Mouse (Mus musculus) hindbrain, embryonic 14.5 days (tissue): ENCODE results near the gene Dpy19l1. TPM values are rescaled to one million over a fixed set of nuclear protein-coding genes. Genes with fewer than 3 reads are reported as not detected.
A peak's percentile ranks its signal among the peaks of the same experiment; 100 is the strongest.

ENCODE experiments used
- ATAC-seq: fragments of 200-750 bp; cut with Nextera tagmentation; 2 replicates; pipeline ENCODE4 v1.8.0; 2017; ENCODE audit warnings: moderate number of reproducible peaks, mild to moderate bottlenecking, moderate TSS enrichment, moderate library complexity; ENCODE audit not compliant: low FRiP score
- DNase-seq: peaks from one replicate; pipeline ENCODE4 v3.0.0-alpha.2; 2015; ENCODE audit warnings: low spot score
- H3K27ac ChIP-seq: fragments of 300-500 bp; sonication (generic); 2 replicates; pipeline ENCODE4 v1.5.1; 2014; ENCODE audit warnings: mild to moderate bottlenecking, moderate library complexity
- H3K27me3 ChIP-seq: fragments of 300-500 bp; sonication (generic); 2 replicates; pipeline ENCODE4 v1.6.1; 2014; ENCODE audit warnings: mild to moderate bottlenecking, low read length, mixed read lengths; ENCODE audit not compliant: control insufficient read depth, insufficient read depth
- H3K36me3 ChIP-seq: fragments of 300-500 bp; sonication (generic); replicated peaks from 2 replicates; pipeline ENCODE4 v1.6.1; 2014; ENCODE audit not compliant: control insufficient read depth, insufficient read depth
- H3K4me1 ChIP-seq: fragments of 300-500 bp; sonication (generic); replicated peaks from 2 replicates; pipeline ENCODE4 v1.6.1; 2014; ENCODE audit warnings: antibody characterized with exemption, low read length, mixed read lengths; ENCODE audit not compliant: control insufficient read depth, insufficient read depth
- H3K4me2 ChIP-seq: fragments of 300-500 bp; sonication (generic); replicated peaks from 2 replicates; pipeline ENCODE4 v1.6.1; 2014; ENCODE audit warnings: mild to moderate bottlenecking, moderate library complexity
- H3K4me3 ChIP-seq: fragments of 300-500 bp; sonication (generic); replicated peaks from 2 replicates; pipeline ENCODE4 v1.5.1; 2014; ENCODE audit warnings: mild to moderate bottlenecking, low read length
- H3K9ac ChIP-seq: fragments of 300-500 bp; sonication (generic); 2 replicates; pipeline ENCODE4 v1.6.1; 2014
- H3K9me3 ChIP-seq: fragments of 300-500 bp; sonication (generic); 2 replicates; pipeline ENCODE4 v1.6.1; 2016; ENCODE audit warnings: low read length; ENCODE audit not compliant: control insufficient read depth
- WGBS: fragments of 180-500 bp; shearing (Covaris S2); extraction: QIAGEN DNeasy Blood & Tissue Kit; methylation state at CpG from one replicate; pipeline ENCODE4 v1.1.7; 2014; 5-methylcytosine and 5-hydroxymethylcytosine counted together
- polyA plus RNA-seq: library from polyadenylated mRNA; unstranded; fragments of >200 nt; fragmentation: Nextera tagmentation; extraction: Ambion mirVana; gene quantifications from 2 replicates; pipeline ENCODE4 v1.2.1, GENCODE M21; 2014

Dpy19l1 gene
- polyA plus RNA-seq, 1 experiment from 2014 or later, result 10.8 TPM

DNA sequence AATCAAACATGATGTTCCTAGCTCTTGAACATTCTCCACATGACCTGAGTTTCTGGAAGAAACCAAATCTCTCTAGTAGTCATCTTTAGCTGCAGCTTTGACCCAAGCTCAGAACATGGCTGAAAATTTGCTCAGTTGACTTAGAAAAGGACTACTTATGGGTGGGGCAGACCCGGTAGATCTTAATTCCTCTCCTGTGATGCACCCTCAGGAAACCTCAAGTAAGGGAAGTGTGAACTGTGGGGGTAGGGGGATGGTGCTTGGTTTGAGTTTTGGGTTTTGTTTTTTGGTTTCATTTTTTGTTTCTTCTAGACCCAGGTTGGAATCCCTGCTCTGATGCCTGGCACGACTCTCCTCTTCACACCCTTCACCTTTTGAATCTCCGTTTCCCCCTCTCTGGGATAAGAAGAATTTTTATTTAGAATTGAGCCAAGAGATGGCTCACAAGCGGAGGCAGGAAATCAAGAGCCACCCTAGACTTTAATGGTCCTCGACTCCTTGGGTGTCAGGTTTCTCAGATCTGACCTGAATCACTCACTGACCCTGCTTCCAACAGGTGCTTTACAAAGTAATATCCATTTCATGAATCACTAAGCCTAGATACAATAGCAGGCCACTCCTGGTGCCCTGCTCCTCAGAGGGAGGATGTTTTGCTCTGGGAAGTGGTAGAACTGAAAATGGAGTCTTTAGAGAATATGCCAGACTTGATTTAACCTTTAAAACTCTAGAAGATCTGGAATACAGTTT lies 2.2 kb upstream of the Dpy19l1 start:
- ATAC-seq, result no peak
- no peak overlapping the region for H3K9ac ChIP-seq
- no peaks in the 10 kb centered on the region for H3K27me3 ChIP-seq
- peaks cover 7% of the 10 kb centered on the region; the same call in 1 of the 2 replicates for H3K4me1 ChIP-seq
- H3K4me2 ChIP-seq, result no peak overlapping the region
- no peak overlapping the region for H3K27ac ChIP-seq
- H3K36me3 ChIP-seq, result no peaks in the 10 kb centered on the region
- no peak for DNase-seq
- H3K9me3 ChIP-seq, result no peaks in the 10 kb centered on the region
- no peak overlapping the region for H3K4me3 ChIP-seq
- 79% methylated on average over 5 of the region's 5 CpGs for WGBS

DNA sequence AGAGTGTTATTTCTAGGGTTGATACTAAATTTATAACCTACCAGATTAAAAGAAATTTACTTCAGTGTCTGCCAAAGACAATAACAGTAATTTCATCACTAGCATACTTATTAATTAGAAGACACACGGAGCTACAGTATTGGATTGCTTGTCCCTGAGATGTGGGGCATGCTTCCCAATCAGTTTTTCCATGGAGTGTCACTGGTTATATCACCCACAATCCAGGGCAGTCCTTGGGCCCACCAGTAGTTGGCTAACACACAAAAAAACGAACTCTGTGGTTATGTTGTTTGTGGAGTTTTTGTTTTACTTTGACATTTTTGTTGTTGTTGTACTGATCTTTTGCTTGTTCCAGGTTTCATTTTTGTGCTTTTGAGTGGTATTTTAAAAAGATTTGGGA lies 1.4 kb upstream of the Dpy19l1 start:
- DNase-seq, result no peak
- Histone ChIP-seq H3K27me3 (no peaks in the 10 kb centered on the region), H3K9me3 (no peaks in the 10 kb centered on the region), H3K36me3 (no peaks in the 10 kb centered on the region), H3K4me2 (no peak overlapping the region), H3K4me1 (peaks cover 7% of the 10 kb centered on the region; the same call in 1 of the 2 replicates), H3K27ac (no peak overlapping the region), H3K4me3 (no peak overlapping the region), H3K9ac (no peak overlapping the region)
- 84% methylated on average over 2 of the region's 2 CpGs for WGBS
- no peak for ATAC-seq

DNA sequence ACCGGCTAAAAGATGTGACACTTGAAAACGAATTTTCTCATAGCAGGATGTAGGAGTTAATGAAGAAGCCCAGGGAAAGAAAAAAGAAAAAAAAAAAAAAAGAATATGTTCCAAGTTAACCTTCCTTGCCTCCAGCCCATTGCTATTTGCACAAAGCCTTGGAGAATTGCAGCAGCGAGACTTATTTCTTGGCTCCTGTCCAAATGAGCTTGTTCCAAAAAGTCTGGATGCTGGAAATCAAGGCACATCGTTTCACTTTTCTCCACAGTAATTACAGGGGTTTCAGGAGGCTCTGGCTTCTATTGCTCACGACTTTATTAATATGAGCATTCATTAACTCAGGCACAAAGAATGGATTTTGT lies 899 bp upstream of the Dpy19l1 start:
- Histone ChIP-seq H3K4me2 (peak overlapping the region; percentile 49), H3K36me3 (no peaks in the 10 kb centered on the region), H3K9me3 (no peaks in the 10 kb centered on the region), H3K4me1 (peaks cover 7% of the 10 kb centered on the region; the same call in 1 of the 2 replicates), H3K4me3 (peak overlapping the region; percentile 76), H3K27me3 (no peaks in the 10 kb centered on the region), H3K9ac (peak overlapping the region; percentile 81; the same call in 1 of the 2 replicates), H3K27ac (peak overlapping the region; percentile 86; the same call in 1 of the 2 replicates)
- ATAC-seq (no peak), DNase-seq (peak; percentile 63)
- WGBS, result 4% methylated on average over 5 of the region's 5 CpGs

DNA sequence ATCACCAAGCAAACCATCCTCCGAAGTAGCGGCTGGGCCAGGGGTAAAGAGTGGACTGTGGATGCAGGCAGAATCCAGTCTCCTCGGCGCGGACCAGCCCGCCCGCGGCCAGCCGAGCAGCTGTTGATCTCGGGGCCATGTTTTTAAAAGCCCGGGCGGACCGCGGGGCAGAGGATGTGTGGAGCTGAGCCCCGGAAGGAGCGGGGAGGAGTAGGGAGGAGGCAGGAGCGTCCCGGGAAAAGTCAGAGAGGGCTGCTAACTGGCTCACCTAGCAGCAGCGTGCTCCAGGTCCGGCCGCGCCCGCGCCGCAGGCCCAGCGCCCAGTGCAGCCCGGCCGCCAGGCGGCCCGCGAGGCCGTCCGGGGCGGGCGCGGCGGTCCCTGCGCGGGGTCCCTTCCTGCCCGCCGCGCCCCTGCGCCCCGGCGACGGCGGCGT lies 352 bp downstream of the Dpy19l1 start:
- Histone ChIP-seq H3K4me2 (peak overlapping the region; percentile 49), H3K9me3 (no peaks in the 10 kb centered on the region), H3K9ac (peak overlapping the region; percentile 81), H3K27ac (peak overlapping the region; percentile 86), H3K27me3 (no peaks in the 10 kb centered on the region), H3K4me3 (peak overlapping the region; percentile 76), H3K4me1 (peaks cover 7% of the 10 kb centered on the region; the same call in 1 of the 2 replicates), H3K36me3 (no peaks in the 10 kb centered on the region)
- peak; percentile 55 for DNase-seq
- WGBS, result under 1% methylated on average over 36 of the region's 48 CpGs
- peak; percentile 87 for ATAC-seq

DNA sequence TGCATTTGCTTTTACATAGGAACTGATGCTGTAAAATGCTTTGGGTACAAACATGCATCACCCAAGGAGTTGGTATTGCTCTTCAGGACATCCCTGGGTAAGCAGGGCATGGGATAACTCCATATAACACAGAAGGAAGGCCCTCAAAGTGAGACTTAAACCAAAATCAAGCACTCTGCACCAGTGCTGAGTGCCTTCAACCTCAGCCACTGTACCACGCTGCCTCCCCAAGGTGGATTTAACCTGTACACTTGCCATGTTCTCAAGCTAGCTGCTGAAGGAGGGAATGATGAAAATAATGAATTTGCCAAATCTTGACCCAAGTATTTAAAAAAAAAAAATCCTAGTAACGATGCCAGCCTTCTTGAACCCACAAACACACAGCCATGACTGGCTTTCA lies 1.3 kb downstream of the Dpy19l1 start:
- Histone ChIP-seq H3K36me3 (no peaks in the 10 kb centered on the region), H3K27ac (no peak overlapping the region), H3K27me3 (no peaks in the 10 kb centered on the region), H3K9me3 (no peaks in the 10 kb centered on the region), H3K4me1 (peaks cover 7% of the 10 kb centered on the region; the same call in 1 of the 2 replicates), H3K4me2 (peak overlapping the region; percentile 49), H3K4me3 (peak overlapping the region; percentile 76), H3K9ac (peak overlapping the region; percentile 81; the same call in 1 of the 2 replicates)
- no peak for DNase-seq
- ATAC-seq, result no peak
- WGBS, result 51% methylated on average over 2 of the region's 2 CpGs

DNA sequence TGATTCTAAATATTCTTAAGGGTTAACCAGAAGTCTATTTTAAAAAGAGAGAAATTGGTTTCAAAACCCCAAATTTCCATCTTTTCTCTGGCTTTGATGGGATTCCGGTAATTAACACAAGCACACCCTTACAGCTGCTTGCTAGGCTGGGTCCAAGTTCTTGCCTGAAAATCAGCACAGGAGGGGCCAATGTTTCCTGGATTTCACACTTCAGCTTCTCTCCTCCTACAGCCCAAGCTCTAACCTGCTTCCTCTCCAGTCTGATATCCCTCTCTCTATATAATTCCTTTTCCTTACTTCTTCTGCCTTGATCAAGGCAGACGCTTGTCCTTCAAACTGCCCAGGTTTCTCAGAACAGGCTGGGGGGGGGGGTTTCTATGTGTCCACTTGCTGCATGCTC lies 6.7 kb downstream of the Dpy19l1 start:
- Histone ChIP-seq H3K4me2 (no peak overlapping the region), H3K4me3 (no peak overlapping the region), H3K27ac (no peak overlapping the region), H3K9me3 (no peaks in the 10 kb centered on the region), H3K36me3 (no peaks in the 10 kb centered on the region), H3K9ac (no peak overlapping the region), H3K27me3 (no peaks in the 10 kb centered on the region), H3K4me1 (peaks cover 7% of the 10 kb centered on the region; the same call in 1 of the 2 replicates)
- 98% methylated on average over 2 of the region's 2 CpGs for WGBS
- ATAC-seq, result no peak
- no peak for DNase-seq

DNA sequence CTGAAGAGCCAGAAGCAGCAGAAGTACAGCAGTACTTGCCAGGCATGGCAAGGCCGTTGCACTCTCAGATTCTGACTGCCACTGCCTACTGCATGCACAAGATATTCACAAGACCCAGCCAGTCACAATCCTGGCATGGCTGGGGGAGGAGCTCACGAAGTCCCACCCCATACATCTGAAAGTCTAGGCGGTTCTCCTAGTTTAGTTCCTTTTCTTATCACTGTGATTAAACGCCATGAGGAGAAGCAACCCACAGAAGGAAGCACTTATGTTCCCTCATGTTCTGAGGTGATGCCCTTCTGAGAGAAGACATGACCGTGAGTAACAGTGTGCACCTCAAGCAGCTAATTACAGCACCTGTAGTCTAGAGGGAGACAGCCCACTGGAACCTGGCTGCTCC lies 12.4 kb downstream of the Dpy19l1 start:
- Histone ChIP-seq H3K27ac (no peak overlapping the region), H3K4me3 (no peak overlapping the region), H3K27me3 (no peaks in the 10 kb centered on the region), H3K9me3 (no peaks in the 10 kb centered on the region), H3K4me2 (no peak overlapping the region), H3K36me3 (no peaks in the 10 kb centered on the region), H3K9ac (no peak overlapping the region), H3K4me1 (no peaks in the 10 kb centered on the region)
- DNase-seq (no peak), ATAC-seq (no peak)
- WGBS, result 92% methylated on average over 5 of the region's 5 CpGs

DNA sequence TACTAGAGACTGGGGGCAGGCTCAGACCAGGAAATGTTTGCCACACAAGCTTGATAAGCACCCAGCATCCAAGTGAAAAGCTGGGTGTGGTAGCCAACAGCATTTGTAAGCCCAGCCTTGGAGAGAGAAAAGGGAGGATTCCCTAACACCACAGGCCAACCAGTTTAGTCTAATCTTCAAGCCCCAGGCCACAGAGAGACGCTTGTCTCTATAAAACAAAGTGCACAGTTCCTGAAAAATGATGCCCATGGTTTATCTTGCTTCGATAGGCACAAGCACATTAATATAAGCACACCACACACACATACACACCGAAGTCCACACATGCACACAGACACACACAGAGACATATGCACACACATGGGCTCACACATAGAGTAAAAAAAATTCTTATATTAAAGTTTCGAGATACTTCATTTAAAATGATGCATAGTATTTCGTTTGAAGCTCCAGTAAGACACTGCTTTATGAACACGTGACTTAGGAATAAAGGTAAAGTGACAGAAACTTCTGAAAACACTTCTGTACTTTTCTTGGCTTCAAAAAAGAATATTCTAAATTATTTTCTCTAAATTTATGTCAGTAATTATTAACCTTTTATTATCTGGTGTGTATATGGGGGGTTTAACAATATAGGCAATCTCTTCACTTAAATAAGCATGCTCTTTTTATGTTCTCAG lies 14.4 kb downstream of the Dpy19l1 start:
- H3K9ac ChIP-seq, result no peak overlapping the region
- no peaks in the 10 kb centered on the region for H3K9me3 ChIP-seq
- no peaks in the 10 kb centered on the region for H3K27me3 ChIP-seq
- ATAC-seq (no peak), DNase-seq (no peak)
- no peak overlapping the region for H3K4me2 ChIP-seq
- no peak overlapping the region for H3K27ac ChIP-seq
- H3K4me3 ChIP-seq, result no peak overlapping the region
- WGBS, result 92% methylated on average over 6 of the region's 6 CpGs
- no peaks in the 10 kb centered on the region for H3K36me3 ChIP-seq
- H3K4me1 ChIP-seq, result no peaks in the 10 kb centered on the region

DNA sequence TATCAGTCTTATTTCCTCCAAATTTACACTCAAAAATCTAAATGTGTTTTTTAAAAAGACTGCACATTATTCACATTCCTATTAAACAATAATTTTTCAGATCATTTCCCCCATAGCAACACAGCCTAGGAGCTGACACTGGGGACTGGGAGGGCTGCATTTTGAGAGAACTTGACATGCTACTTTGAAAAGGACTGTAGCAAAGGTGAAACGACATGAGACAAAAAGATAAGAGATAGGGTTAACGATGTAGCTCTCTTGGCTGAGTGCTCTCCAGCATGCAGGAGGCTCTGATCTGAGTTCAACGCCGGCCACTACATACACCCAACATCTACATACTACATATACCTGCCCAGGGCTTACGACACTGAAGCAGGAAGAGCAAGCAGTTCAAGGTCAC lies 20.6 kb downstream of the Dpy19l1 start:
- no peaks in the 10 kb centered on the region for H3K27me3 ChIP-seq
- WGBS, result 93% methylated on average over 5 of the region's 5 CpGs
- 0 out of 2 replicates have a peak, but pooled peaks cover 4% of the 10 kb centered on the region for H3K36me3 ChIP-seq
- ATAC-seq (no peak), DNase-seq (no peak)
- H3K4me1 ChIP-seq, result no peaks in the 10 kb centered on the region
- H3K27ac ChIP-seq, result no peak overlapping the region
- H3K9ac ChIP-seq, result no peak overlapping the region
- no peaks in the 10 kb centered on the region for H3K9me3 ChIP-seq
- no peak overlapping the region for H3K4me2 ChIP-seq
- H3K4me3 ChIP-seq, result no peak overlapping the region
